Mouse (Mus musculus): ENCODE data around the gene Nfia.

Gene Nfia

GRCm38 (mm10) chr4:97832279-97832640 lies 59.7 kb downstream of the Nfia start:
- TF ChIP-seq CTCF (conservative IDR thresholded peaks at IDR 0.05; ENCODE audit: low read length) (no peak), POU5F1 (IDR thresholded peaks at IDR 0.05; ENCODE audit: borderline replicate concordance, low read length) (no peak), NANOG (IDR thresholded peaks at IDR 0.05; ENCODE audit: borderline replicate concordance, low read length) (no peak)
- Histone ChIP-seq H3K27me3 (ENCODE audit: insufficient read depth, low read length) (no peaks in the 10 kb centered on the region), H3K4me1 (replicated peaks; ENCODE audit: low read depth, low read length) (no peaks in the 10 kb centered on the region), H3K36me3 (ENCODE audit: insufficient read depth, low read length) (no peaks in the 10 kb centered on the region), H3K9me3 (ENCODE audit: low read length) (no peaks in the 10 kb centered on the region), H3K4me3 (replicated peaks; ENCODE audit: low read length) (no peak overlapping the region)

DNA sequence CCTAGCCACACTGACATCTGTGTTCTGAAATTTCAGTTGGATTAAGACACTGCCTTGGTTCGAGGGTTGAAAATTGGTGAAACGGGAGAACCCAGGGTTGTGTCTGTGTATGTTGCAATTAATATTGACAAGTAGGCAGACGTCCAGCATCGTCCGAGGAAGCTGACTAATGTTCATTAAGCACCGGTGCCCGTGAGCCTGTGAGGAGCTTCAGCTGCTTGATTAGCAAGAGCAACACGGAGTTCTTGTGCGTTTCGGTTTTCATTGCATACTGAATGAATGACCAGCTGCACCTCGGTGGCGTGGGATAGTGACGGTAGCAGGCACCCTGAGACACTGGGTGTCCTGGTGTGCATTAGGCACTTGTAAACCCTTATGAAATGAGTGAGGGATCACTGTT lies 64.3 kb downstream of the Nfia start:
- Histone ChIP-seq H3K27me3 (ENCODE audit: insufficient read depth, low read length) (no peaks in the 10 kb centered on the region), H3K9me3 (ENCODE audit: low read length) (no peaks in the 10 kb centered on the region), H3K4me3 (replicated peaks; ENCODE audit: low read length) (no peak overlapping the region), H3K36me3 (ENCODE audit: insufficient read depth, low read length) (no peaks in the 10 kb centered on the region), H3K4me1 (replicated peaks; ENCODE audit: low read depth, low read length) (no peaks in the 10 kb centered on the region)
- TF ChIP-seq NANOG (IDR thresholded peaks at IDR 0.05; ENCODE audit: borderline replicate concordance, low read length) (no peak), CTCF (conservative IDR thresholded peaks at IDR 0.05; ENCODE audit: low read length) (no peak), POU5F1 (IDR thresholded peaks at IDR 0.05; ENCODE audit: borderline replicate concordance, low read length) (no peak)

- no peaks in the 10 kb centered on the region for H3K9me3 ChIP-seq (ENCODE audit: low read length)
- TF ChIP-seq CTCF (conservative IDR thresholded peaks at IDR 0.05; ENCODE audit: low read length) (no peak), NANOG (IDR thresholded peaks at IDR 0.05; ENCODE audit: borderline replicate concordance, low read length) (no peak), POU5F1 (IDR thresholded peaks at IDR 0.05; ENCODE audit: borderline replicate concordance, low read length) (no peak)
- no peak overlapping the region for H3K4me3 ChIP-seq (replicated peaks; ENCODE audit: low read length)
- H3K4me1 ChIP-seq (replicated peaks; ENCODE audit: low read depth, low read length), result no peaks in the 10 kb centered on the region
- no peaks in the 10 kb centered on the region for H3K27me3 ChIP-seq (ENCODE audit: insufficient read depth, low read length)
- no peaks in the 10 kb centered on the region for H3K36me3 ChIP-seq (ENCODE audit: insufficient read depth, low read length)
Measured at GRCm38 (mm10) chr4:97837724-97838123, 65.2 kb downstream of the Nfia start.

GRCm38 (mm10) chr4:97838651-97839050 lies 66.1 kb downstream of the Nfia start:
- no peaks in the 10 kb centered on the region for H3K36me3 ChIP-seq (ENCODE audit: insufficient read depth, low read length)
- H3K9me3 ChIP-seq (ENCODE audit: low read length), result no peaks in the 10 kb centered on the region
- TF ChIP-seq CTCF (conservative IDR thresholded peaks at IDR 0.05; ENCODE audit: low read length), result no peak
- no peak for TF ChIP-seq NANOG (IDR thresholded peaks at IDR 0.05; ENCODE audit: borderline replicate concordance, low read length)
- TF ChIP-seq POU5F1 (IDR thresholded peaks at IDR 0.05; ENCODE audit: borderline replicate concordance, low read length), result no peak
- no peaks in the 10 kb centered on the region for H3K27me3 ChIP-seq (ENCODE audit: insufficient read depth, low read length)
- no peak overlapping the region for H3K4me3 ChIP-seq (replicated peaks; ENCODE audit: low read length)
- H3K4me1 ChIP-seq (replicated peaks; ENCODE audit: low read depth, low read length), result no peaks in the 10 kb centered on the region

GRCm38 (mm10) chr4:97839406-97840101 lies 67.0 kb downstream of the Nfia start:
- Histone ChIP-seq H3K9me3 (ENCODE audit: low read length) (no peaks in the 10 kb centered on the region), H3K4me3 (replicated peaks; ENCODE audit: low read length) (no peak overlapping the region), H3K4me1 (replicated peaks; ENCODE audit: low read depth, low read length) (no peaks in the 10 kb centered on the region), H3K36me3 (ENCODE audit: insufficient read depth, low read length) (no peaks in the 10 kb centered on the region), H3K27me3 (ENCODE audit: insufficient read depth, low read length) (no peaks in the 10 kb centered on the region)
- TF ChIP-seq POU5F1 (IDR thresholded peaks at IDR 0.05; ENCODE audit: borderline replicate concordance, low read length) (no peak), NANOG (IDR thresholded peaks at IDR 0.05; ENCODE audit: borderline replicate concordance, low read length) (no peak), CTCF (conservative IDR thresholded peaks at IDR 0.05; ENCODE audit: low read length) (no peak)

DNA sequence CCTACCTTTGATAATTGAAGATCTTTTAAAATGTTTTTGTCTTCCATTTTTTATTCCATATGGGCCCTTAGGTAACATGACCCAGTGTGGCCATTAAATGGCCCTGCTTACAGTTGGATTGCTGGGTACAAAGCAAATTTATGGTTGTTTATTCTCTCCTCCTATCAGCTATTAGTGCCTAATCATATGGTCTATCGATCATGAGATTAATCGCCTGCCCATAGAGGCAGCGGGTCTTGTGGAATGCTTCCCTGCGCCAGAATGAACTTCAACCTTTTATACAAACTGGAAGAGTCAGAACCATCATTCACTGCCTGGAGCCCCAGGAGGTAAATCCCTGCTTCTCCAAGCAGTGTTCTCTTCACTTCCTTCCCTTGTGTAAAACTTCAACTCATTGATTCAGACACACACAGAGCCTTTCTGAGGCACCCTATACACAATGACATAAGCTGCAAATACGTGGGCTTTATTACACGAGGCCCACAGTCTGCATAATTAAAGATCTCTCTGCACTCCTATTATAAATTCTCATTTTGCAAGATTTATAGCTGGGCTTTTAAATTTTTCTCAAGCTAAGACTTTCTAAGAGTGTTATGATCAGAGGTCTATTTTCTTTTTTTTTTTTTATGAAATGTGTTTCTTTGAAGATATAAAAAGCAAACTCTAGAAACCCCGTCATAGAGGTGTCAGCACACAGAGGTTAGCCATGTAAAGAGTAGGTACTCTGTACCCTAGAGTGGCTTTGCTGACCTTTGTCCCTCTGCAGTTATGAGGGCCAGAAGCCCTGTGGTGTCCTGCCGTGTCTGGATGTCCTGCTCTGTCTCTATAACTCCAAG lies 67.9 kb downstream of the Nfia start:
- H3K4me3 ChIP-seq (replicated peaks; ENCODE audit: low read length), result no peak overlapping the region
- no peaks in the 10 kb centered on the region for H3K27me3 ChIP-seq (ENCODE audit: insufficient read depth, low read length)
- no peaks in the 10 kb centered on the region for H3K36me3 ChIP-seq (ENCODE audit: insufficient read depth, low read length)
- H3K9me3 ChIP-seq (ENCODE audit: low read length), result no peaks in the 10 kb centered on the region
- no peak for TF ChIP-seq POU5F1 (IDR thresholded peaks at IDR 0.05; ENCODE audit: borderline replicate concordance, low read length)
- TF ChIP-seq NANOG (IDR thresholded peaks at IDR 0.05; ENCODE audit: borderline replicate concordance, low read length), result no peak
- no peak for TF ChIP-seq CTCF (conservative IDR thresholded peaks at IDR 0.05; ENCODE audit: low read length)
- H3K4me1 ChIP-seq (replicated peaks; ENCODE audit: low read depth, low read length), result no peaks in the 10 kb centered on the region

DNA sequence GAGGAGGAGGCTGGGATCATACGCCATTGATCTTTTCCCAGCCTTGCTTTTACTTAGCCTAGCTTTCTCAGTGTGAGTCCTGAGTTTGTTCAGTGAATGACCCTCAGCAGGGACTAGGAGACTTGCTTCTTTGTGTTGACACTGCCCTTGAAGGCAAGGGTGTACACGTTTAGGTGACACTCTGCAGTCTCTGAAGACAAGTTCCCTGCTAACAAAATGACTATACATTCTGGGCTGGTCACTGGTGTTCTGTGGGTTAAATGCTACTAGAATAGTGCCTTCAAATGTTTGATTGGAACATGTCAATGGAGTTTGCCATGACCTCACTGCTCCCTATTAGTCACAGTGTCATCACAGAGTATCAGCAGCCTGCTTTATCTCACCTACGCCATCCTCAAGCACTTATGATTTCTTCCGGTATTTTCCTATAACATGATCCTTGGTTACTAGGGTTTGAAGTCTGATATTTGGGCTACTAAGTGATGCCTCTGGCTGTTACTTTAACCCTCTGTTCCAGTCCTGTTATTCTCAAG lies 68.6 kb downstream of the Nfia start:
- TF ChIP-seq POU5F1 (IDR thresholded peaks at IDR 0.05; ENCODE audit: borderline replicate concordance, low read length), result no peak
- TF ChIP-seq CTCF (conservative IDR thresholded peaks at IDR 0.05; ENCODE audit: low read length), result no peak
- no peak for TF ChIP-seq NANOG (IDR thresholded peaks at IDR 0.05; ENCODE audit: borderline replicate concordance, low read length)
- Histone ChIP-seq H3K4me3 (replicated peaks; ENCODE audit: low read length) (no peak overlapping the region), H3K27me3 (ENCODE audit: insufficient read depth, low read length) (no peaks in the 10 kb centered on the region), H3K36me3 (ENCODE audit: insufficient read depth, low read length) (no peaks in the 10 kb centered on the region), H3K4me1 (replicated peaks; ENCODE audit: low read depth, low read length) (no peaks in the 10 kb centered on the region), H3K9me3 (ENCODE audit: low read length) (no peaks in the 10 kb centered on the region)

DNA sequence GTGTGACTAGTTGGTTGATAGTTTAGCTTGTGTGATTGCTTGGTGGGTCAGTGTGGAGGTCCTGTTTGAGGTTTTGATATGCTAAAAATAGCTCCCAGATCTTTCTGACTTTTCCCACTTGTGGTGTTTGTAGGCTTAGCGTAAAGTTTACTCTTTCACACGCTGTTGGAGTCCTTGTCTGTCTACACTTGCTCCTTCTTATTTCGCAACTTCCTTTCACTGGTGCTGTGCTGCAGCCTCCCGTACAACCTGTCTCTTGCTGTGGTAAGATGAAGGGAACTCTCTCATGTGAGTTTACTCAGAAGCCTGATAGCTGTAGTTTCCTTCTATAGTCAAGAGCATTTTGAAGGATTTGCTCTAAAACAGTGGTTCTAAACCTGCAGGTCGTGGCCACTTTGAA lies 69.2 kb downstream of the Nfia start:
- TF ChIP-seq CTCF (conservative IDR thresholded peaks at IDR 0.05; ENCODE audit: low read length), result no peak
- no peak for TF ChIP-seq POU5F1 (IDR thresholded peaks at IDR 0.05; ENCODE audit: borderline replicate concordance, low read length)
- TF ChIP-seq NANOG (IDR thresholded peaks at IDR 0.05; ENCODE audit: borderline replicate concordance, low read length), result no peak
- Histone ChIP-seq H3K27me3 (ENCODE audit: insufficient read depth, low read length) (no peaks in the 10 kb centered on the region), H3K36me3 (ENCODE audit: insufficient read depth, low read length) (no peaks in the 10 kb centered on the region), H3K4me1 (replicated peaks; ENCODE audit: low read depth, low read length) (no peaks in the 10 kb centered on the region), H3K4me3 (replicated peaks; ENCODE audit: low read length) (no peak overlapping the region), H3K9me3 (ENCODE audit: low read length) (no peaks in the 10 kb centered on the region)
